Mouse (Mus musculus) intestine, postnatal 0 days (tissue): Measurements from ENCODE around the gene Rpl26. TPM values are rescaled to one million over a fixed set of nuclear protein-coding genes. Genes with fewer than 3 reads are reported as not detected.

Source experiments
- ATAC-seq: fragments of 200-750 bp; cut with Nextera tagmentation; 2 replicates; pipeline ENCODE4 v1.8.0; 2017; ENCODE audit warnings: mild to moderate bottlenecking, moderate TSS enrichment, moderate library complexity
- H3K27ac ChIP-seq: fragments of 300-500 bp; sonication (generic); 2 replicates; pipeline ENCODE4 v1.5.1; 2014; ENCODE audit warnings: mild to moderate bottlenecking, low read depth, low read length, moderate library complexity
- H3K27me3 ChIP-seq: fragments of 300-500 bp; sonication (generic); replicated peaks from 2 replicates; pipeline ENCODE4 v1.6.1; 2014; ENCODE audit warnings: low read length, mixed read lengths; ENCODE audit not compliant: control insufficient read depth, insufficient read depth
- H3K36me3 ChIP-seq: fragments of 300-500 bp; sonication (generic); 2 replicates; pipeline ENCODE4 v1.6.1; 2014; ENCODE audit warnings: mild to moderate bottlenecking, moderate library complexity; ENCODE audit not compliant: control insufficient read depth, insufficient read depth
- H3K4me1 ChIP-seq: fragments of 300-500 bp; sonication (generic); replicated peaks from 2 replicates; pipeline ENCODE4 v1.6.1; 2014; ENCODE audit warnings: antibody characterized with exemption, low read length, mixed read lengths; ENCODE audit not compliant: control insufficient read depth, insufficient read depth
- H3K4me2 ChIP-seq: fragments of 300-500 bp; sonication (generic); replicated peaks from 2 replicates; pipeline ENCODE4 v1.6.1; 2014; ENCODE audit warnings: low read depth, mild to moderate bottlenecking, moderate library complexity
- H3K4me3 ChIP-seq: fragments of 300-500 bp; sonication (generic); 2 replicates; pipeline ENCODE4 v1.5.1; 2014; ENCODE audit warnings: low read depth, low read length
- H3K9ac ChIP-seq: fragments of 300-500 bp; sonication (generic); 2 replicates; pipeline ENCODE4 v1.6.1; 2014; ENCODE audit warnings: mild to moderate bottlenecking, low read depth, low read length
- H3K9me3 ChIP-seq: fragments of 300-500 bp; sonication (generic); 2 replicates; pipeline ENCODE4 v1.6.1; 2016; ENCODE audit warnings: mixed run types; ENCODE audit not compliant: control insufficient read depth
- CTCF ChIP-seq: sonication (generic); IDR thresholded peaks from 2 replicates; pipeline ENCODE4 v1.5.1; 2016; ENCODE audit warnings: low read depth, mild to moderate bottlenecking, control low read depth, antibody characterized with exemption, moderate library complexity
- WGBS: fragments of 180-500 bp; shearing (Covaris S2); extraction: QIAGEN DNeasy Blood & Tissue Kit; methylation state at CpG from one replicate; pipeline ENCODE4 v1.1.7; 2014; 5-methylcytosine and 5-hydroxymethylcytosine counted together
- polyA plus RNA-seq: library from polyadenylated mRNA; unstranded; fragments of >200 nt; fragmentation: Nextera tagmentation; extraction: Ambion mirVana; gene quantifications from 2 replicates; pipeline ENCODE4 v1.2.1, GENCODE M21; 2015

Rpl26 gene
- polyA plus RNA-seq, 1 experiment from 2014 or later, result 623 TPM

DNA sequence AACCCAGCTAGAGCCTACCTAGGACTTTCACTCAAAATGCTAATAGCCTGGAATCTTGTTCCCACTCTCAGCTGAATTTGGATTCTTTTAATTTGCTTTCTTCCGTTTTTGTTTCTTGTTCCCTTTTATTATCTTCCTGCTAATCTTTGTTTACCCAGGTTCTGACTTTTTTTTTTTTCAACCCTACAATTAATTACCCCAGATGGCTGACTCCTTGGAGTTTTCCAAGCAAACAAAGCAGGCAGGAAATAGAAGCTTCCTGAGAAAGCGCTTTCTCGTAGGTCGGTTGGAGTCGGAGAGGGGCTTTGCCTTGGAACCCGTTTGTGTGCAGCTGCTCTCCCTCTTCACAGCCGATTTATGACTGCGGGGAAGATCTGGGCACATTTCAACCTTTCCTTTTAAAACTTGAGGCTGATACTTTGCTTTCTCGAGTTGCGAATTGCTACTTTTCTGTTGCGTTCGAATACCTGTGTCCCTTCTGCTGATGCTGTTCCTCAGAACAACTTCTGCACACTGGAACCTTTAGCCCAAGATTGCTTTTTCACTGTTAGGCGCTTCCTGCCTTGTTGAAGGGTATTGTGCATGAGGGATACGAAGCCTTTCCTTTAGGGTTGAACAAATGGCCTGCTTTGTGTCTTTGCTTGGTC, 10.3 kb downstream of the Rpl26 start:
- Histone ChIP-seq H3K27ac (0 out of 2 replicates have a peak overlapping the region, but pooled peaks have one; percentile 11), H3K27me3 (no peaks in the 10 kb centered on the region), H3K4me1 (no peaks in the 10 kb centered on the region), H3K9me3 (no peaks in the 10 kb centered on the region), H3K9ac (no peak overlapping the region), H3K36me3 (0 out of 2 replicates have a peak, but pooled peaks cover 6% of the 10 kb centered on the region), H3K4me2 (peak overlapping the region; percentile 17), H3K4me3 (no peak overlapping the region)
- 26% methylated on average over 14 of the region's 14 CpGs for WGBS
- no peak for TF ChIP-seq CTCF
- no peak for ATAC-seq

DNA sequence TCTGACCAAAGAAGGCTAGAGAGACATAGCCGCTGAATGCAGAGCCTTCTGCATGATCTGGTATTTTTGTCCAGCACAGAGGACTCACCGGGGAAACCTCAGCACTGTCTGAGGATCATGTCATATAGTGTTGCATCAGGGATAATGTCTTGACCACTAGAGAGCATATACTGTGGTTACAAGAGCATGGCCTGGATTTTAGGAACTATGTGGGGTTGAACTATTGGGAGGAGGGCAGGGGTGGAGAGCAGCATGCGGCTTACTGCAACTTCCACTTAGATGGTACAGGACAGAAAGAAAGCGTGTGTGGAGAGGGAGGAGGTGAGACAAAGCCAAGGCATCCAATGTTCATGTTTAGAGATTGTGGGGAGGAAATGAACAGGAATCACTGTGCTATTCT, 13.2 kb downstream of the Rpl26 start:
- 93% methylated on average over 4 of the region's 4 CpGs for WGBS
- ATAC-seq, result no peak
- Histone ChIP-seq H3K27ac (no peak overlapping the region), H3K9ac (no peak overlapping the region), H3K4me2 (no peak overlapping the region), H3K4me1 (no peaks in the 10 kb centered on the region), H3K9me3 (no peaks in the 10 kb centered on the region), H3K4me3 (no peak overlapping the region), H3K27me3 (no peaks in the 10 kb centered on the region), H3K36me3 (no peaks in the 10 kb centered on the region)
- no peak for TF ChIP-seq CTCF

DNA sequence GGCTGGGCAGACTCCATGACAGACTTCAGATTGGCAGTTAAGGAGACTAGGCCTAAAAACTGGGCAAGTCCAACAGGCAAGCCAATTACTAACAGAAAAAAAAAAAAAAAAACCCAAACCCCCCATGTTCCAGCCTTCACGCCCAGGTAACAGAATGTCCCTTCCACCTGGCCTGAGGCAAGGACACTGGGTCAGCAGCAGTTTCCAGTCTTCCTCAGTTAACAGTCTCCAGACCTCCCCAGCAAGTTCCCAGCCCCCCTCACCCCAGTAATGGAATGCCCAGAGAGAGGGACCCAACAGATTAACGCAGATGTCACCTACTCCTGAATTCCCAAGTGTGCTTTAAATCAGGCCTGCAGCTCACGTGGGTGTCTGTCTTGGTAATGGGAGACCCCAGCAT, 21.8 kb downstream of the Rpl26 start:
- Histone ChIP-seq H3K9me3 (no peaks in the 10 kb centered on the region), H3K27me3 (no peaks in the 10 kb centered on the region), H3K4me1 (no peaks in the 10 kb centered on the region), H3K9ac (no peak overlapping the region), H3K4me3 (no peak overlapping the region), H3K4me2 (no peak overlapping the region), H3K36me3 (no peaks in the 10 kb centered on the region), H3K27ac (no peak overlapping the region)
- ATAC-seq, result no peak
- no peak for TF ChIP-seq CTCF
- WGBS, result 70% methylated on average over 3 of the region's 3 CpGs

DNA sequence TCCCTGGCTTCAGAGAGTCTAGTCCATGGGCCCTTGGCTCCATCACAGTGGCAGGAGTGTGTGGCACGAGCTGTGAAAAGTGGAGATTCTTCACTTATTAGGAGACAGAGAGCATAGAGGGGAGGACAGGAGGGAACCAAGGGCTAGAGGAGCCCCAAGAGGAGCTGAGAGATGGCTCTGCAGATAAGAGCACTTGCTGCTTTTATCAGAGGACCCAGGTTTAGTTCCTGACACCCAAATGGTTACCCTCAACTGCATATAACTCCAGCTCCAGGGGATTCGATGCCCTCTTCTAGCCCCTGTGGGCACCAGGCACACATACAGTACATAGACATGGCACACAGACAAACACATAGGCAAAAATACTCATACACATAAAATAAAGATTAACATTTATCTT, 23.4 kb downstream of the Rpl26 start:
- 81% methylated on average over 2 of the region's 2 CpGs for WGBS
- no peaks in the 10 kb centered on the region for H3K4me1 ChIP-seq
- no peak for ATAC-seq
- TF ChIP-seq CTCF, result no peak
- H3K4me3 ChIP-seq, result no peak overlapping the region
- H3K4me2 ChIP-seq, result no peak overlapping the region
- no peak overlapping the region for H3K27ac ChIP-seq
- H3K9ac ChIP-seq, result no peak overlapping the region
- no peaks in the 10 kb centered on the region for H3K27me3 ChIP-seq
- H3K36me3 ChIP-seq, result no peaks in the 10 kb centered on the region
- no peaks in the 10 kb centered on the region for H3K9me3 ChIP-seq

DNA sequence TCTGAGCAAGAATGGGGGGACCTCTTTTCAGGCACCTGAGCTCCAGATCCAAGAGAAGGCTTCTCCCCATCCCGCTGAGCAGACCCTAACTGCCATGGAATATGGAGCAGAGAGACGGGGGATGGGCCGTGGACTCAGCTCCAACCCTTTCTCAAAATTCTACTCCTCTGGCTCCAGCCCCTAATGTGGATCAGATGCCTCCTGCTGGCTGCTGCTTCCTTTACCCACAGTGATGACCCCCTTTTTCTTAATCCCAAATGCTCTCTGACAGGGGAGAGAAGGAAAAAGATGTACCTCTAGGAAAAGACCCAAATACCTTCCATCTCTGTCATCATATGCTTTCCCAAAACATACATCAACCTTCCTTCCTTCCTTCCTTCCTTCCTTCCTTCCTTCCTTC, 25.6 kb downstream of the Rpl26 start, which contains the start of gene Odf4:
TSS of gene Odf4 (minus strand) at position 101 of the 400 bp plus-strand sequence.
- no peak for TF ChIP-seq CTCF
- no peak for ATAC-seq
- WGBS, result 83% methylated on average over 3 of the region's 3 CpGs
- Histone ChIP-seq H3K27ac (no peak within 1 kb of the TSS), H3K9me3 (no peaks in the 10 kb centered on the region), H3K27me3 (no peaks in the 10 kb centered on the region), H3K4me2 (no peak within 1 kb of the TSS), H3K4me3 (no peak within 1 kb of the TSS), H3K4me1 (no peaks in the 10 kb centered on the region), H3K36me3 (no peaks in the 10 kb centered on the region), H3K9ac (no peak within 1 kb of the TSS)

DNA sequence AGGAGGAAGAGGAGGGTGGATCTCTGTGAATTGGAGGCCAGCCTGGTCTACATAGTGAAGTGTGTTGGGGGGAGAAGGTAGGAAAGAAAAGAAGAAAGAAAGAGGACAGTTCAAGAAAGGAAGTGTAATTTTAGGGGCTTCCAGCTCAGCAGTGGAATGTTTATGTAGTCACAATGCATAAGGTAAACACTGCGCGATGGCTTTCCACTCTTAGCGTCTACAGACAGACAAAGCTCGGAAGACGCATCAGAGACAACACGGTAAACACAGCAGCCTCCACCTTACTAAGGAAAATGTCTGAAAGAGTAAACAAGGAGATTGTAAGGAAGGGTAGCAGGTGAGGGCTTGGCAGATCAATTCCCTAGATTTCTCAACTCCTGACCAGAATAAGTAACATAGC, 28.6 kb downstream of the Rpl26 start:
- no peak overlapping the region for H3K4me3 ChIP-seq
- H3K9ac ChIP-seq, result no peak overlapping the region
- 28% methylated on average over 6 of the region's 6 CpGs for WGBS
- no peaks in the 10 kb centered on the region for H3K9me3 ChIP-seq
- H3K4me1 ChIP-seq, result no peaks in the 10 kb centered on the region
- H3K36me3 ChIP-seq, result no peaks in the 10 kb centered on the region
- H3K27ac ChIP-seq, result no peak overlapping the region
- no peak overlapping the region for H3K4me2 ChIP-seq
- no peak for TF ChIP-seq CTCF
- ATAC-seq, result no peak
- no peaks in the 10 kb centered on the region for H3K27me3 ChIP-seq
